Mouse (Mus musculus) gastrocnemius, postnatal 10 days (tissue): ENCODE data around the gene A3galt2. TPM values are rescaled to one million over a fixed set of nuclear protein-coding genes. Genes with fewer than 3 reads are reported as not detected.
A peak's percentile ranks its signal among the peaks of the same experiment; 100 is the strongest.

Experiments
- DNase-seq: peaks from one replicate; pipeline ENCODE4 v3.0.0; 2021; ENCODE audit warnings: mixed read lengths
- long read RNA-seq, 2 experiments: library from polyadenylated mRNA; stranded (forward); transcript quantifications; one replicate each; pipeline ENCODE4 v2.0.0; 2021
- total RNA-seq, 2 experiments: library from RNA; stranded (reverse); gene quantifications; 2 replicates each; pipeline ENCODE4 v1.2.3; 2021

The A3galt2 gene
- under 1 TPM in 1 of 2 experiments, not detected in 1; 0.12 TPM for total RNA-seq
- long read RNA-seq, experiment 1: 0 reads
- long read RNA-seq, experiment 2: 0 reads

DNA sequence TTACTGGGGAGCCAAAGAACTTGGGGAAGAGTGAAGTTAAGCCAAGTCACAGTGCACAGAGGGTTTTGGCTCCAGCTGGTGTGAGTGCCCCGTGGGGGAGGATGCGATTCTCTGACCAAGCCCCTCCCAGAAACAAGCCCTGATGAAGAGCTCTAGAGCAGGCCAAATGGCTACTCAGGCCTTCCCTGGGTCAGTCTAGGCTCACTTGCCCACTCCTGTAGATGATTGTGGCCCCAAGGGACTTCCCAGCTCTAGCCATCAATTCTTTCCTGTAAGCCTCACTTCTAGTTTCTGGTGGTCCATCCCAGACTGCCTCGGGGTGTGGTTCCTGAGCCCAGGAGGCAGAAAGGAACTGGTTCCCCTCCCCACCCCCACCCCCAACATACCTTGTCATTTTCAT lies at the start of gene A3galt2:
A3galt2 (plus strand) TSS at position 301 of the 400 bp plus-strand sequence.
- no peak for DNase-seq

DNA sequence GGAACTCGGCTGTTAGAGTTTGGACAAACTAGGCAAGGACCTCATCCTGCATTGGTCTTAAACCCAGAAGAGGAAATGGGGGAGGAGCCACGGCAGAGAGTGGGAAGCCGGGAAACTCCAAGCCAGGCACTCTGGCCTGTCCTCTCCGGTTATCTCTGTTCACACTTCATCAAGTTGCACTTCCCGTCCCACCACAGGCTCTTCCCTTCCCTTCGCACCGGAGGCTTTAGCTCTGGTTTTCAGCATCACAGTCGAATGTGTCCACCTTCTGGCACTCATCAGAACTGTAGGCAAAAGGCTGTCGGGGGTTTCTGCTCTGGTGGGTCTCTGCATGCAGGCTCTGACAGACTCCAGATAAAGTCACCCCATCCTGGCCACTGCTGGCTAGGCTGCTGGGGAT lies 48.5 kb upstream of the A3galt2 start:
- DNase-seq: no peak

DNA sequence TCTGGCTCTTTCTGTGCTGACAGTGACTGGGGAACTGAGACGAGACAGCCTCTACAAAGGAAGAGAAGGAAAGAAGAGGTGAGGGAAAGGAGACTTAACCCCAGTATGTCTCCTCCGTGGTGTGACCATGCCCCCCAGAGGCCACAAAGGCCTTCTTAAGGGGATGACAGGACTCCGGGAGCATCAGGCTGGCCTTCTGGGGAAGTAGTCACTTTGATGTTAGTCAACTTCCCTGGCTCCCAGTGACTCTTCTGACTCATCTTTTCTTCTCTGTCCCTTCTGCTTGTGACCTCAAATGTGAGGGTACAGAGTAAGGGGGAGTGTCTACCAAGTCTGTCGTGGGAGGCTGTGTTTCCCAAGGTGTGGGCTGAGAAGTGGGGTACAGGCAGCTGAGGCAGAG lies 47.8 kb upstream of the A3galt2 start:
- DNase-seq: no peak

DNA sequence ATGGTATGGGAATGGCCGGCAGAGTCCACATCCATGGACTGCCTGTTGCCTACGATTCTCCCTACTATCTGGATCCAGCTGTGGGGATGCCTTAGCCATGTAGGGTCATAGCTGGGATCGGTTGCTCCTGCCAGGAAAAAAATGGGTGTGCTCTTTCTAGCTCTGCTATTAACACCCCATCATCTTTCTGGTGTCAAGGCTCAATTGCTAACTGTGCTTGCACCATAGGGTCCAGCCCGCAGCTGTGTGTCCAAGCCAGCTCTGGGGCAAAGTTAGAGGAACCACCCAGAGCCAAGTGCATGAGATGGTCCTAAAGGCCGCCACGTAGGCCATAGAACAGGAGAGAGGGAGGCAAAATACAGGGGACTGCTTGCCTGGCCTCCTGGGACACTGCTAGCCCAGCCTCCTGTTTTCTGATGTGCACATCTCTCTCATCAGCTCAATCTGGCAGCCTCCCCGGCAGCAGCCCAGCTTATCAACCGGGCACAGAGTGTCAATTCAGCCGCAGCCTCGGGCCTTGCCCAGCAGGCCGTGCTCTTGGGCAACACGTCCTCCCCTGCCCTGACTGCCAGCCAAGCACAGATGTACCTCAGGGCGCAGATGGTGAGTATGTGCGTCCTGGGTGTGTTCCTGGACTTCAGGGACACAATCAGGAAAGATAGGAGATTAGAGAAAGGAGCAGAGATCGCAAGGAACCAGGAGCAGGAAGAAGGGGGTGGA lies 45.9 kb upstream of the A3galt2 start:
- DNase-seq: no peak

DNA sequence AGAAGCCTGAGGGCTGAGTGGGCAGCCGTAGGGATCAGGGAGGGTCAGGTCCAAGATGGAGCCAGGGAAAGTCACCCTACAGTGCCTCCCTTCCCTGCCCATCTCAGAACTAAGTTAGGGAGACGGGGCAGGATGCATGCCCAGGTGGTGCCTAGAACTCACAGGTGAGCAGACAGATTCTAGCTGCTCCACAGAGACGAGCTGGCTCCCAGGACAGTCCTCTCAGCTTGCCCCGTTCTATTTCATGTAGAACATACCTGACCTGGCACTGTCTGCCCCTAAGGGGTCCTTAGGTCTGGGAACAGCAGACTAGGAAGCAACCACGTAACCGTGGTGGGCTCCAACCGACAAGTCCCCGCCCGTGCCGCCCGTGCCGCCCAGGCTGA lies 45.4 kb upstream of the A3galt2 start:
- no peak for DNase-seq

DNA sequence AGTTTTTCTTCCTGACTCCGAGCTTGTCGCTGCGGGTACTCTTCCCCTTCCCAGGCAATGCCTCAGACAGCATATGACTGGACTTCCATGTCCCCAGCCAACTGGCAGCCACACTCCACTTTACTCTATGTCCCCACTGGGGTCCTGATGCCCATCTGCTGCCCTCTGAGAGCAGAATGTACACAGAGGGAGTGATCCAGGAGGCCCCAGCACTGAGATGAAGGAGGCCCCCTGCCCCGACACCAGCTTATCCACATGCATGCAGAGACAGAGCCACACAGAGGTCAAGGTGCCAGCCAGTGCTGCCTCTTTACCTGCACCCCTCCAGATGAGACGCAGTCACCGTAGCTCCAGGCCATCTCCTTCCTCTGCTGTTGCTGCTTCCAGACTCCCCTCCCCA lies 44.9 kb upstream of the A3galt2 start:
- no peak for DNase-seq

DNA sequence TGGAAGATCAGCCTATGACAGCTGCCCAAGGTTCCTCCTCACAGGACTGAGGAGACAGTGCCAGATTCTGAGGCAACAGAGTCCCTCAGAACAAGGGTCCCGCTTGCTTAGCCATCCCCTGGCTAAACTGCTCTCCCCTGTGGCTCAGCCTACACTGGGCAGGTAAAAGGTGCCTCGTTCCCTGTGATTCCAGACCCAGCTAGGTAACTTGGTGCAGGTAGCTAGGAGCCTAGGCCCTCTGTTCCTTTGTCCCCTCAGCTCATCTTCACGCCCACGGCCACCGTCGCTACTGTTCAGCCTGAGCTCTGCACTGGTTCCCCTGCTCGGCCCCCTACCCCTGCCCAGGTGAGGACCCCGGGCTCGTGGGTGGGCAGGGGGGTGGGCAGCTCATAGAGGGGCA lies 44.4 kb upstream of the A3galt2 start:
- DNase-seq: no peak

DNA sequence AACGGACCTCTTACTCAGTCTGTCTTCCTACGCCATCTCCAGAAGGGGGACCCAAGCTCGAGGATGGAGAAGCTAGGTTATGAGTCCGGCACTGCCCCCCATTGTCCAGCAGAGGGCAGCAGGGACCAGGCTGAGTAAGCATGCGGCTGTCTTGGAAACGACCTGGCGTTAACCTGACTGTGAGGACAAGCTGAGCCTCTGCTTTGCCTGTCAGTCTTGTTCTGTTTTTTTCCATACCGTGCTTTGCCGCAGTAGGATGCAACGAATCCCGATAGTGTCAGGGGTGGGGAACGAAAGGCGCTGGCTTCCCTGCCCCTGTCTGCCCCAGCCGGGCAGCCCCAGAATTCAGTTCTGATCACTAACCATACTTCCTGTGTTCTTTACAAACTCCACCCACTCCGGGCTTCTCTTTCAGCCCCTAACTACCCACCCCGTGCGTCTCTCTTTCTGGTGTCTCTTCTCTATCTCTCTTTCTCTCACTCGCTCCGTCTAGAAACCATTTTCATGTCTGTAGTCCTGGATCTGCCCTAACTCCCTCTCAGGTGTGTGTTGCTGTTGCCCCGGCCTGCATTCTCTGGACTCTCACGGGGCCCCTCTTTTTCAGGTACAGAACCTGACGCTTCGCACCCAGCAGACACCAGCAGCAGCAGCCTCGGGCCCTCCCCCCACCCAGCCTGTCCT lies 43.6 kb upstream of the A3galt2 start:
- peak; percentile 86 for DNase-seq

DNA sequence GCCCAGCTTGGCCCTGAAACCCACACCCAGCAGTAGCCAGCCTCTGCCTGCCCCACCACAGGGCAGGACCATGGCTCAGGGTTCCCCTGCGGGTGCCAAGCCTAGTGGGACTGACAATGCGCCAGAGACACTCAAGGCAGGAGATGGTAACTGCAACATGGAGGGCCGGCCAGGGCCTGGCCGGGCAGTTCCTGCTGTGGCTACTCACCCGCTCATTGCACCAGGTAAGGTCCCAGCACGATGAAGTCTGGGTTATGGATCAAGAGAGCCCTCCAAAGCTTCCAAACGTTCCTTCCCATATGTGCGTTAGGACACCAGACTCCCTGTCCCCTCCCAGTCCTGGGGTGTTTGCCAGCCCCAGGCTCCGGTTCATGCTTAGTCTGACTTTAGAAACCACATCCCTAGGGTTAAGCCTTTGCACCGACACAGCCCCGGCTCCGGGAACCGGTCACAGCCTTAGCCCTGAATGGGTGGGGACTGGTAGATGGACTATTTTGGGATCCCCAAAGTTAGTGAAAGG lies 43.0 kb upstream of the A3galt2 start:
- DNase-seq: no peak

DNA sequence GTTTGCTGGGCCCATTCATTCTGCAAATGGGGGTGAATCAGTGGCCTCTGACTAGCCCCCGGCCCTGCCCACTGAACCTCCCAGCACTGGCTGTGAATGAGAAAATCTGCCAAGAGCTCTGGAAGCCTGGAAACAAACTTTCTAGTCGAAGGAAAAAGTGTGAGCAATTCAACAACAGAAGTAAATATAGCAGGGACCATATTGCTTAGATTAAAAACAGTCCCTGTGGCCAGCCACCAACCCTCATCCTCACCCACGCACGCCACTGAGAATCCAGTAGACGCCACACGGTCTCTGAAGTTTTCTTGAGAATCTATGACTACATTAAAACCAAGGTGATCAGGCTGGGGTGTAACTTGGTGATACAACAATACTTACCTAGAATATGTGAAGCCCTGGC lies 42.2 kb upstream of the A3galt2 start:
- DNase-seq: no peak

DNA sequence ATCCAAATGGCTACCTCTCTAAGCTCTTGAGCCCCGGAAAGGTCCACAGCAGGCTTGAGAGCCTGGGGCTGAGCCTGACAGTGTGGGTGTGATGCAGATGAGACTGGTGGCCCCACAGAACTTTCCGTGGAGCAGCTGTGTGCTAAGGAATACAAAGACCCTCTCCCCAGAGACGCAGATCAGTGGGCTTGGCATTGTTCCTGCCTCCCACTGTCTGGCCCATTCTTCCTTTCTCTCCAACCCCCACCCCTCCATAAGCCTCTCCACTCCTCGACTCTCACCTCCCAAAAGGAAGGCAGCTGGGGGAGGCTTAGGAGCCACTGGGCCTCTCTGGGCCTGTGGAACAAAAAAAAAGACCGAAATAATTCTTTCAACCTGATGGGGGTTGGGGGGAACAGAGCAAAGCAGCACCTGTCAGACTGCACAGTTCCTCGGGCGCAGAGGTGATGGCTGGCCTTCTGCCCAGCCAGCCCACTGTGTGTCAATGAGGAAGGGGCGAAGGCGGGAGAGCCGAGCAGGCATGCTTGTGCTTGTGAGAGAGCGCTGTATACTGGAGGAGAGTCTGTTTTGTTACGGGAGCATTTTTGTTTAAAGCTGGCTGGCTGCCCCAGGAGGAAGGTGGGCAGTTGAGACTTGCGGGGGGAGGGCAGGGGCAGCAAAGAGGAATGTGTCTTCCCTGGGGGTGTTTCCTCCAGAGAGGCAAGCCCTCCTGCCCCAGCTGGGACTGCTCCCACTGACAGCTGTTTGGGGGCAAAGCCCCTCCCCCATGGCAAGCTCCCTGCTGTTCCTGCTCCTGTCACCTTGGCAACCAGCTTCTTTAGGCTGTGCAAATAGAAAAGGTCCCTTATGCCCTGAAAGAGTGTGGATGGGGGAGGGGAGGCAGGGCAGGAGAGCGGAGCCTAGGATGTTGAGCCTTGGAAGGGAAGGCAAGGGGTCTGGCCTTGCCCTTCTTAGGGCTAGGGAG lies 39.6 kb upstream of the A3galt2 start:
- DNase-seq: no peak

DNA sequence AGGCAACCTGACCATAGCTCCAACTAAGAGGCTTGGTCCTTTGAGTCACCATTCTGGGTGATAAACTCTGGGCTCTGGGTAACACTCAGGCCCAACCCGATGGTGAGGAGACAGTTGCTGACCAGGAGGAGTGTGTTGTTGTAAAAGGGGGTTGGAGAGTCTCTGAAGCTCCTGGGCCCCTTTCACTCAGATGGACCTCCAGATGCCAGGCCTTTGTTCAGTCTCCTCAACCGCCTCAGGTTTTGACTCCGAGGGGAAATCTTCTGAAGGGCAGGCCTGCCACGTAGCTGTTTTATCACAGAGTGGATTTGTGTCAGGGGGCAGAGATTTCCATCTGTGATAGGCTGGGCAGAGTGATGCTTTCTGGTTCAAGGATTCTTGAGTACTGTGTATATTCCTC lies 38.9 kb upstream of the A3galt2 start:
- DNase-seq: no peak

DNA sequence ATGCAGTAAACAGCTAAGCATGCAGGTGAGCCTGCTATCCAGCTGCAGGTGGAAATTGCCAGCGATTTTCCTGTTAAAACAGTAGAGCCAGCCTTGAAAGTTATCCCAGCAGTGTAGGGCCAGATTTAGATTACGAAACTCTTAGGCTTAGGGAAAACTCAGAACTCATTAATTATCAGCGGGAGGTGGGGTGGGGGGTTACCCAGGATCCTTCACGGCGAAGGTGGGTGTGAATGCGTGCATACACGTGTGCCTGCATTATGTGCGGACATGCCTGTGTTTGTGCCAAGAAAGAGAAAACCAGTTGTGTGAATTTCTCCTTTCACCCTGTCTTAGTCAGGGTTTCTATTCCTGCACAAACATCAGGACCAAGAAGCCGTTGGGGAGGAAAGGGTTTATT lies 38.4 kb upstream of the A3galt2 start:
- DNase-seq: no peak

DNA sequence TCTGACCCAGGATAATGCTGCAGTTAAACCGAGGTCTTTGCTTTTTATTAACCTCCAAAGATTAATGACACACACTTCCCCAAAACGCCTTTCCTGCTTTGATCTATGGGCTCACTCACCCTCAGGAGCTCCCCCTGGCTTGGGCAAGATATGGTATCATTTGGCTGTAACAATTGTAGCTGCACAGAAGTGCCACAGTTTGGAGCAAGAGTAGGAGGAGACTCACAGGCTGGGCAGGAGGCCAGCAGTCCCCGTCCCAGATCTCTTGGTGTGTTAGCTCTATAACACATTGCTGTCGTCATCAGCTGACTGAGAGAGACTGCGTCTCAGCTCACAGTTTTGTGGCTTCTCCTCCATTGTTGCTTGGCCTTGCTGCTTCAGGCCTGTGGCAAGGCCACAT lies 35.1 kb upstream of the A3galt2 start:
- no peak for DNase-seq

DNA sequence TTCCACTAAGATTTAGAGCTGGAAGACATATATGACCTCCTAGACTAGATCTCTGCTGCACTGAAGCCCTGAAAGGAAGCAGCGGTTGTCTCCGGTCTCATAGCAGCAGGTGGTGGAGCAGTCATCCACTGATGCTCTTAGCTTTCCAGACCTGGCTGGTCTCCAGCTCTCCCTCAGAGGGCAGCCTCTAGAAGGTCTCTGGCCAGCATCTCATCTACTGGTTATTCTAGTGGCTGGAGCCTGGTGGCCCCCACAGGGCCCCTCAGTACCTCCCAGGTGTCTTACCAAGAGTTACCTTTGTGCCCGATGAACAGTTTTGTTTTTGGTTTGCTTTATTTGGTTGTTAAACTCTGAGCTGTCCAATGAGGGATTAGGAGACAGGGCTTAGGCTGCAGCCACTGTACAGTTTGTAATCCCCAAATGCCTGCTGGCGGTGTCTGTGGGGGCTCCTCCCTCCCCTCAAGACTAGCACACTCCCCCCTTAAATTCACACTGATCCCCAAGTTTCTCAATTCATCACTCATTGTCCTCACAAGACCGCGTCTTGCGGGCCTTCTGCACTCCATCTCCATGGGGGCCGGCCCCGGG lies 34.0 kb upstream of the A3galt2 start:
- DNase-seq: no peak

DNA sequence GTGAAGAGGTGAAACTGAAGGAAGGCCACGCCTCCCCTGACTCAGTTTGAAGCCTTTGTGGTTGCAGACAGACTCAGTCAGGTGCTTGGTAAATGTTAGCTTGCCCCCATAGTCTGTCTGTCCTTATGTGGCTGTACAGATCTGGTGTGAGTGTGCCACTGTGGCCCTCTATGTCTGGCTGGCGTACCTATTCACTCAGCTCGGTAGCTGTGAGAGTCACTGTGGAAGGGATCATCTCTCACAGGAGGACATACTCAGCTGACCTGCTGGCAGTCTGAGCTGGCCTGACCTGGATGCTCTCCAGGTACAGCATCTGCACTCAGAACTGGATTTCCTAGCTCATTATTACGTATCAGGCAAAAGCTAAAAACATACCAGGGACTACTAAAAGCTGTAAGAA lies 33.4 kb upstream of the A3galt2 start:
- no peak for DNase-seq

DNA sequence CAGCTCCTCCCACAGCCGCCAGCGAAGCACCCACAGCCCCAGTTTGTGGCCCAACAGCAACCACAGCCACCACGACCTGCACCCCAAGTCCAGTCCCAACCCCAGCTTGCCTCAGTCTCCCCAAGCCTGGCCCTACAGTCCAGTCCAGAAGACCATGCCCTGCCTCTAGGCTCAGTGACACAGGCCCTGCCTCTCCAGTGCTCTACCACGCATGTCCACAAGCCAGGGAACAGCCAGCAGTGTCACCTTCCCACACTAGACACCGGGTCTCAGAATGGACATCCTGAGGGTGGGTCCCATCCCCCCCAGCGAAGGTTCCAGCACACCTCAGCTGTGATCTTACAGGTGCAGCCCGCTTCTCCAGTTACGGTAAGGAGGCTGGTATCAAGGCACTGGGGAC lies 32.2 kb upstream of the A3galt2 start:
- no peak for DNase-seq

DNA sequence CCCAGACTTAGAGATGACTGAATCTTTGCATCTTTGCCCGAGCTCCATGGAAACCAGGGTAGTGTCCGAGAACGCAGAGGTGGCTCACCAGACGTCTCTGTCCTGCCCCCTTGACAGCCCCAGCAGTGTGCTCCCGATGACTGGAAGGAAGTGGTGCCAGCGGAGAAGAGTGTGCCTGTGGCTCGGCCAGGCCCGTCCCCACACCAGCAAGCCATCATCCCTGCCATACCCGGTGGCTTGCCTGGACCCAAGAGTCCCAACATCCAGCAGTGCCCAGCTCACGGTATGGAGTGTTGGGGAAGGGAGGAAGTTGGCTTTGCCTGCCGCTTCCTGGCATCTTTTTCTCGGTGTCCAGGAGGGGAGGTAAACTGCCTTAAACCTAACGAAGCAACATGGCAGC lies 31.7 kb upstream of the A3galt2 start:
- no peak for DNase-seq

DNA sequence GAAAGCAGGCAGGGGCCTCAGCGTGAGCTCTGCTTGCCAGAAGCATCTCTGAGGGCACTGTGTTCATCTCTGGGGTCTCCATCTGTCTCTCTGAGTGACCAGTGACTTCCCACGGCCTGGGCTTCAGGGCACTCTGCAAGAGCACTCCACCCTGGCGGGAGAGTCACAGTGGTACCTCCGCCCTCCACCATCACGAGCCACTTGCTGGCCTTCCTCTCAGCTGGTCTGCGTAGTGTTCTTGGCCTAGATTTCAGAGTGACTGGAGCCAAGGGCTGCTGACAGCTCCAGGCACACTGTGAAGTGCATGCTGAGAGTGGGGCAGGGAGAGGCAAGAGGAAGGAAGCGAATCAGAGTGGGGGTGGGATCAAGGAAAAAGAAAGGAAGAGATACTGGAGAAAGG lies 31.1 kb upstream of the A3galt2 start:
- DNase-seq: no peak

DNA sequence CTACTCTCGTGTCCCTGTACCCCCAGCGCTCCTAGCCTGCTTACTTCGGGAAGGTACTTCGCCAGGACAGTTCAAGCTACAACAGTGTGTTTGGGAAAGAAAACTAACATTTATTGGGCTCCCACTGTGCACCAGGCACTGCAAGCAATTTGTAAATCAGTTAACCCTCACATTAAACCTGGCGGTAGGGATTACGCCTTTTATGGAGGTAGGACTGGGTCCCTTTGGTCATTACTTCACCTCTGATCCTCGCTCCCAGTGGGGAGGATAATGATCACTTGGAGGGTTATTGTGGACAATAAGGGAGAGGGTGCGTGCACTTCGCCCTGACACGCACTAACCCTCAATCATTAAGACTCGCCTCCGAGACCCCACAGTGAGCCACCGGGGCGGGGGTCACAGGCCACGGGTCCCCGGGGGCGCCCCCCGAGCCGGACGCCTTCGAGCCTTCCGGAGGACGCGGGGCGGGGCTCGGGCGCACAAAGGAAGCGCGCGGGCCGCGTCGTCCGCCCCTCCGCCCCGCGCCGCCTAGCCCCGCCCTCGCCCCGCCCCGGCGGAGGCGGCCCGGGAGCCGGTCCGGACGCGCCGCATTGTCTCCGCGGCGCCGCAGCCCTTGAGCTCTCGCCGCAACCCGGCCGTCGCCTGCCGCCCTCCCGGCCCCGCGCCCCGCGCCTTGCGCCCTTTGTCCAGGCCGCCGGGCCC lies 28.0 kb upstream of the A3galt2 start:
- DNase-seq: peak; percentile 85

DNA sequence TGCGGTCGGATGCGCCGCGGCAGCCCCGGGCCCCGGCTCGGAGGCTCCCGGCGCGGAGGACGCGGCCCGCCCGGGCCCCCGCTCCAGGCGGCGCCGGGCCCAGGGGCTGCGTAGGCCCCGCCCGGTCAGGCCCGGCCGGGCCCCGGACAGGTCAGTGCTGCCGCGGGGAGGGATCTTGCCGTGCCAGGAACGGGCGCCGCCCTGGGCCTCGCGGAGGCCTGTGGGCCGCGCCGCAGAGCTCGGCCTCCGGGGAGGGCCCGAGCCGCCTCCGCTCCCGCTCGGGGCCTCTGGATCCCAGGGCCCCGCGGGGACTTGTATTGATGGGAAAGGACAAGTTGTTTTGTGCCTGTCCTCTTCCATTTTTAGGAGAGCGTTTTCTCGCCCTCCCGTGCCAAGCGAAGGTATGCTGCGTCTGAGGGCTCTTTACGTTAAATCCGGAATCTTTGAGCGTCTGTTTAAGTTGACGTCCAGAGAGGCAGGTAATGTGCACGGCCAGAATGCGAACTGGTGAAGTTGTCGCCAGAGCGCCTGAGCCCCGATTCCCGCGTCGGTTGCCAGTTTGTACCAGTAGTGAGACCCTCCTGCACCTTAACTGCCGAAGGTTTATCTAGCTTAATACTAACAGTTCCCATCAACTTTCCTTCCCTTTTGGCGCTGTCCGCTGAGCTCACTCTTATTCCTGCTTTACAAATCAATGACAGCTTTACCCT lies 27.3 kb upstream of the A3galt2 start:
- DNase-seq: peak; percentile 71
